Mouse (Mus musculus) limb, embryonic 11.5 days (tissue): ENCODE data around the gene Rdh19. TPM values are rescaled to one million over a fixed set of nuclear protein-coding genes. Genes with fewer than 3 reads are reported as not detected.
"Not testable (repeated sequence)": the region's sequence is repeated elsewhere in the genome, so short reads cannot be mapped to it uniquely, and the experiment has no call there.

ENCODE experiments used
- ATAC-seq: fragments of 200-750 bp; cut with Nextera tagmentation; 2 replicates; pipeline ENCODE4 v1.8.0; 2017; ENCODE audit warnings: low read depth; ENCODE audit not compliant: insufficient number of reproducible peaks, low FRiP score, low TSS enrichment
- DNase-seq: peaks from one replicate; pipeline ENCODE4 v3.0.0-alpha.2; 2015; ENCODE audit warnings: low spot score
- H3K27ac ChIP-seq: fragments of 300-500 bp; sonication (generic); replicated peaks from 2 replicates; pipeline ENCODE4 v1.5.1; 2014; ENCODE audit warnings: low read depth, mild to moderate bottlenecking, low read length
- H3K27me3 ChIP-seq: fragments of 300-500 bp; sonication (generic); 2 replicates; pipeline ENCODE4 v1.6.1; 2014; ENCODE audit warnings: mild to moderate bottlenecking, low read length, mixed read lengths; ENCODE audit not compliant: control insufficient read depth, insufficient read depth
- H3K36me3 ChIP-seq: fragments of 300-500 bp; sonication (generic); 2 replicates; pipeline ENCODE4 v1.6.1; 2014; ENCODE audit warnings: mild to moderate bottlenecking, low read length, moderate library complexity, mixed read lengths; ENCODE audit not compliant: control insufficient read depth, insufficient read depth
- H3K4me1 ChIP-seq: fragments of 300-500 bp; sonication (generic); 2 replicates; pipeline ENCODE4 v1.6.1; 2014; ENCODE audit warnings: low read length, mixed read lengths; ENCODE audit not compliant: control insufficient read depth, insufficient read depth
- H3K4me2 ChIP-seq: fragments of 300-500 bp; sonication (generic); 2 replicates; pipeline ENCODE4 v1.6.1; 2014; ENCODE audit warnings: low read depth, mild to moderate bottlenecking, moderate library complexity; ENCODE audit not compliant: severe bottlenecking
- H3K4me3 ChIP-seq: fragments of 300-500 bp; sonication (generic); 2 replicates; pipeline ENCODE4 v1.5.1; 2014; ENCODE audit warnings: low read depth, low read length
- H3K9ac ChIP-seq: fragments of 300-500 bp; sonication (generic); 2 replicates; pipeline ENCODE4 v1.6.1; 2014; ENCODE audit warnings: mild to moderate bottlenecking, low read length
- H3K9me3 ChIP-seq: fragments of 300-500 bp; sonication (generic); 2 replicates; pipeline ENCODE4 v1.6.1; 2016; ENCODE audit warnings: low read length; ENCODE audit not compliant: control insufficient read depth
- WGBS: fragments of 180-500 bp; shearing (Covaris S2); extraction: QIAGEN DNeasy Blood & Tissue Kit; methylation state at CpG from one replicate; pipeline ENCODE4 v1.1.7; 2014; 5-methylcytosine and 5-hydroxymethylcytosine counted together
- polyA plus RNA-seq: library from polyadenylated mRNA; unstranded; fragments of >200 nt; fragmentation: Nextera tagmentation; extraction: Ambion mirVana; gene quantifications from 2 replicates; pipeline ENCODE4 v1.2.1, GENCODE M21; 2014

Rdh19 gene
- polyA plus RNA-seq, 1 experiment from 2014 or later: not detected

DNA sequence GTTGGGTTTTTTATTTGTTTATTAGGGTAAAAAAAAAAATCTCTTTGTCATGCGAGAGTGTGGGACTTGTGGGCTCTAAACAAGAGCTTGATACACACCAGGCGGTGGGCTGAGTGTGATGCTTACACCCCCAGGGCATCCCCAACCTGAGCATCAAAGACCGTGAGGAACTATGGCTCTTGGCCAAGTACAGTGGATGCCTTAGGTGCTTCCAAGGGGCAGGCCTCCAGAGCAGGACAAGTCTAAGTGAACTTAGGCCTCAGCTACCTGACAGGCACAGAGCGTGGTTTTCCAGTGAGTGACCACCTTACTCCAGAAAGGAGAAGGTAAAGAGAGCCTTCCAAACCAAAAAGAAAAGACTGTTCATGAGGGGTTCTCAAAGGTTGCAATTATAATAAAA lies 37.2 kb downstream of the Rdh19 start:
- H3K4me2 ChIP-seq: no peak overlapping the region
- ATAC-seq: no peak
- H3K9me3 ChIP-seq: no peaks in the 10 kb centered on the region
- H3K27ac ChIP-seq: no peak overlapping the region
- H3K36me3 ChIP-seq: no peaks in the 10 kb centered on the region
- no peaks in the 10 kb centered on the region for H3K27me3 ChIP-seq
- no peak for DNase-seq
- H3K9ac ChIP-seq: no peak overlapping the region
- H3K4me1 ChIP-seq: no peaks in the 10 kb centered on the region
- WGBS: 82% methylated on average over 4 of the region's 4 CpGs
- H3K4me3 ChIP-seq: no peak overlapping the region

DNA sequence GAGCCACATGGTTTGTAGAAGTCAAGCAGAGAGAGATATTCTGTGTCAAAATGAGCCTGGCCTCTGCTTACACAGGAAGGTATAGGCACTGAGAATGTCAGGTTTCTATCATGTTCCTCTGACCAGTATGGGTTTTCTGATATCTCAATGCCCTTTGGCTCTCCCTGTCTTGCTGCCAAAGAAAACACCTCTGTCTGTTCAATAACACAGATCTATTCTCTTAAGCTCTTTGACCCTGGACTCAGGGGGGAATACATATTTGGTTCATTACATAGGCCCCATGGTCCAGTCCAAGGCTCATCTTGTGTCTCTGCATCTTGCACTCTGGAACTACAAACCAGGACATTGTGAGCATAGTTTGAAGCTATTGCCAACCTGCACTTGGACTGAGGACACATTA lies 38.9 kb downstream of the Rdh19 start, which contains the start of gene Rdh7:
TSS of gene Rdh7 (minus strand) at position 213 of the 400 bp plus-strand sequence.
- H3K27ac ChIP-seq: no peak within 1 kb of the TSS
- H3K4me3 ChIP-seq: no peak within 1 kb of the TSS
- no peaks in the 10 kb centered on the region for H3K27me3 ChIP-seq
- H3K36me3 ChIP-seq: no peaks in the 10 kb centered on the region
- ATAC-seq: no peak
- H3K9ac ChIP-seq: no peak within 1 kb of the TSS
- H3K9me3 ChIP-seq: no peaks in the 10 kb centered on the region
- H3K4me2 ChIP-seq: no peak within 1 kb of the TSS
- H3K4me1 ChIP-seq: no peaks in the 10 kb centered on the region
- DNase-seq: no peak

DNA sequence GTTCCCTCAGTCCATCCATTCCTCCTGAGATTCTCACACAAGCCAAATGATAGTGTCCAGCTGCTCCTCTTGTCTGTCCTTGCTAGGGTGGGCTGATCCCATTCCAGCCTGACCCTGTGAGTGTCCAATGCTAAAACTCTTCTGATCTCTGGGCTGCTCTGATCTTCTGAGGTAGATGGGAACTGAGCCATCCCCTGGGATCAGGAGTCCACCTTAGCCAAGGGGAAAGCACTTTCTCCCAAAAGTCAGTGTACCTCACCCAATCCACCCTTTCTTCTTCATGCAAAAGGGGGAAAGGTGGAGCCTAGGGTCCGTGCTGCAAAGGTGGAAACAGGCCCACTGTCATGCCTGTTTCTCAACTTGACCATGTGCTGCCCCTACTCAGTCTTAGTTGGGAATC lies 41.8 kb downstream of the Rdh19 start:
- no peaks in the 10 kb centered on the region for H3K4me1 ChIP-seq
- H3K4me2 ChIP-seq: no peak overlapping the region
- DNase-seq (no peak), ATAC-seq (no peak)
- H3K9ac ChIP-seq: no peak overlapping the region
- H3K27me3 ChIP-seq: no peaks in the 10 kb centered on the region
- WGBS: 83% methylated on average over 1 of the region's 1 CpGs
- H3K36me3 ChIP-seq: no peaks in the 10 kb centered on the region
- no peak overlapping the region for H3K27ac ChIP-seq
- H3K4me3 ChIP-seq: no peak overlapping the region
- H3K9me3 ChIP-seq: no peaks in the 10 kb centered on the region

DNA sequence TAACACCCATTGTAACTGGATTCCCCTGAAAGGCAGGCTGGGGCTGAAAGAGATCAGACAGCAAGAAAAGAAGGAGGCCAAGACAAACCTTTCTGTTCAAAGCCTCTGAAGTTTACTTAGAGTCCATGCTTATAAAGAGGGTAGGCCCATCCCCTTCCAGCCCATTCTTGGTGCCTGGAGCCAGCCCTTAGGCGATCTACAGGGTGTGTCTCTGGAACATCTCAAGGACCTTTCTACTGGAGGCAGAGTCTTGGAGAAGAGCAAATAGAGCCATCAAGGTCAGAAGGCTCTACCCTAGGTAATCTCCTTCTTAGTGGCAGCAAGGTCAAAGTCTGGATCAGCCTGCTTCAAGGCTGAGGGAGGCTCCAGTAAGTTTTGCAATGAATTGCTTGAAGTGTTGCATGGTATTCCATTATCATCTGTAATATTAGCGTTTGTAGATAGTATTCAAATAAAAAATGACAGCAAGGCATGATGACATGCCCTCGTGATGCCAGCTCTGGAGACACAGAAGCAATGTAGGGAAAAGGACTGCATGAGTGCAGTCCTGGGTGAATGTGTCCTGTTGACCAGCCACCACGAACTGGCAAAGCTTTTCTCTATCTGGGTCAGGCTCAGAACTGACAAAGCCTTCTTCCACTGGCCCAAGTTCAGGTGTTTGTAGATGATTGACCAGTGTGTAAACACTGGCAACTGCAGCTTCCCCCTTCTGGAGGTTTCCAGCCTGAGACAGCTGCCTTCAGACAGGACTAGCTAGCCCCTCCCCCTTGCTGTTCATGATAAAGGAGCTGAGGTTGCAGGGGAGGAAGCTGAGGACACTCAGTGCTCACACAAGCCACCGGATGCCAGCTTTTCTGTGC lies 43.7 kb downstream of the Rdh19 start:
- not testable (repeated sequence) for H3K27me3 ChIP-seq, H3K9ac ChIP-seq, H3K4me1 ChIP-seq, ATAC-seq, H3K4me2 ChIP-seq, H3K4me3 ChIP-seq, DNase-seq, H3K36me3 ChIP-seq, H3K27ac ChIP-seq, H3K9me3 ChIP-seq
- WGBS: 70% methylated on average over 5 of the region's 5 CpGs

DNA sequence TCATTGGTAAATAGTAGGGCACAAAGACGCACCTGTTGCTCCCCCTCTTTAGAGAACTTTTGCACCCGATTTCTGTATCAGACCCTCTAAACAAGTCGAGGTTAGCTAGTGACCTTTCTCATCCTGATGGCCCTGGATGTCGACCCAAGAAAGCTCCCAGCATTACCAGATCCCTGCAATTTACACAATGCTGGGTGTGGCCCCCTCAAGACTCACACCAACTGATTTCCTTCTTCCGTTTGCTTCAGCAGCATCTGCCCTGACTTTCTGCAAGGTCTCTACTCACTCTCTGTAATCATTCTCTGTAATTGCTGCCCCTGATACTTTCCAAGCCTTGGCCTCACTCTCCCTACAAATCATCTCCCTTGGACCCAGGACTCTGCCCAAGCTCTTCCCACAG lies 47.0 kb downstream of the Rdh19 start:
- no peaks in the 10 kb centered on the region for H3K9me3 ChIP-seq
- H3K4me2 ChIP-seq: no peak overlapping the region
- H3K9ac ChIP-seq: no peak overlapping the region
- no peak for DNase-seq
- 62% methylated on average over 5 of the region's 5 CpGs for WGBS
- no peak overlapping the region for H3K27ac ChIP-seq
- H3K4me1 ChIP-seq: no peaks in the 10 kb centered on the region
- H3K27me3 ChIP-seq: no peaks in the 10 kb centered on the region
- H3K4me3 ChIP-seq: no peak overlapping the region
- no peaks in the 10 kb centered on the region for H3K36me3 ChIP-seq
- ATAC-seq: no peak

DNA sequence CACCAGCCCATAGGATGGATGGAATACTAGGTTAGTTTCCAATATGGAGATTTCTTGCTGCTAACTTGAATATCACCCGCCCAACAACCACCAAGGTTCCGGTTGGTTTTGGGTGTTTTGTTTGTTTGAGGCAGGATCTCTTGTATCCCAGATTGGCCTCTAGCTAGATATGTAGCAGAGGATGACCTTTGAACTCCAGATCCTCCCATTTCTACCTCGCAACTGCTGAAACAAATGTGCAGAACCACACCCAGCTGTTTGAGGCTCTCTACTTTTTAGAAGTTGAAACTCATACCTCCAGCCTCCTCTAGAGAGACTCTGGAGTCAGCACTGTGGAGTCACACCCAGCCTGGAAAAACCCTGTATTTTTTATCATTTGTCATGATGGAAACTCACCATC lies 47.8 kb downstream of the Rdh19 start:
- H3K4me1 ChIP-seq: no peaks in the 10 kb centered on the region
- no peak for DNase-seq
- H3K27ac ChIP-seq: no peak overlapping the region
- no peak overlapping the region for H3K4me3 ChIP-seq
- no peak overlapping the region for H3K9ac ChIP-seq
- no peaks in the 10 kb centered on the region for H3K9me3 ChIP-seq
- ATAC-seq: no peak
- WGBS: 82% methylated on average over 3 of the region's 3 CpGs
- H3K4me2 ChIP-seq: no peak overlapping the region
- no peaks in the 10 kb centered on the region for H3K36me3 ChIP-seq
- no peaks in the 10 kb centered on the region for H3K27me3 ChIP-seq

DNA sequence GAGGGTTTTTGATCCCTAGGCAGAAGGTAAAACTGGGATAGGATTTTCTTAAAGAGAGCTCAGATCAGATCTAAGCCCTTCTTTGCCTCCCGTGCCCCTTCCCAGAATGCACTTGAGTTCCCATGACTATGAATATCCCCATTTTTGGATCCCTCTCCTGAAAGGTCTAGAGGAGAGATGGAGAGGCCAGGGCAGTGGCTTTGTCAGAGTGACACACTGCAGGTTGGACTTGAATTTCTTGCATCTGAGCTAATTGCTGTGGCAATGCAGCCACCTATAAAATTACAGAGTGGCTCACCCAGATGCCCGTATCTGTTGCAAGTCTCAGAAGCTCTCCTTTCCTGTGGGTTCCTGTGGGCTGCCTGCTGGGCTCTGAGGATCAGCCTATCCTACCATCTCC lies 48.5 kb downstream of the Rdh19 start, which contains the start of gene Sdr9c7:
TSS of gene Sdr9c7 (plus strand) at position 301 of the 400 bp plus-strand sequence.
- ATAC-seq (no peak), DNase-seq (no peak)
- no peaks in the 10 kb centered on the region for H3K27me3 ChIP-seq
- 81% methylated on average over 2 of the region's 2 CpGs for WGBS
- no peak within 1 kb of the TSS for H3K9ac ChIP-seq
- no peak within 1 kb of the TSS for H3K4me2 ChIP-seq
- no peaks in the 10 kb centered on the region for H3K4me1 ChIP-seq
- no peaks in the 10 kb centered on the region for H3K36me3 ChIP-seq
- no peak within 1 kb of the TSS for H3K27ac ChIP-seq
- no peak within 1 kb of the TSS for H3K4me3 ChIP-seq
- no peaks in the 10 kb centered on the region for H3K9me3 ChIP-seq

DNA sequence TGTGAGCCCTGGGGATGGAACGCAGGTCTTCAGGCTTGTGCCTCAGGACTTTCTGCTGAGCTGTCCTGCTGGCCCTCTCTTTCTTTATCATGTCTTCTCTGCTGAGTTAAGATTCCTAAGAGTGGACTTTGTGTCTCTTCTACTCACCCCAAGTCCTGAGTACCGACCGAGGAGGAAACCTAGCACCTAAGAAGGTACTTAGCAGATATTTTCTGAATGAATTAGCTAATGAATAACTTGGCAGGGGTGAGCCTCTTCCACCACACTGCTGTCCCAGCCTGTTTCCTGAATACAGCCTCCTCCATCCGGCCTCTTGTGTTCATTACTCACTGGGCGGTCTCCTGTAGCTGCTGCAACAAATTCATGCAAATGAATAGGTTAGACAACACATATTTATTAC lies 50.1 kb downstream of the Rdh19 start:
- WGBS: 78% methylated on average over 5 of the region's 5 CpGs
- Histone ChIP-seq H3K36me3 (no peaks in the 10 kb centered on the region), H3K4me2 (no peak overlapping the region), H3K27me3 (no peaks in the 10 kb centered on the region), H3K4me1 (no peaks in the 10 kb centered on the region), H3K9ac (no peak overlapping the region), H3K4me3 (no peak overlapping the region), H3K9me3 (no peaks in the 10 kb centered on the region), H3K27ac (no peak overlapping the region)
- no peak for ATAC-seq
- no peak for DNase-seq

DNA sequence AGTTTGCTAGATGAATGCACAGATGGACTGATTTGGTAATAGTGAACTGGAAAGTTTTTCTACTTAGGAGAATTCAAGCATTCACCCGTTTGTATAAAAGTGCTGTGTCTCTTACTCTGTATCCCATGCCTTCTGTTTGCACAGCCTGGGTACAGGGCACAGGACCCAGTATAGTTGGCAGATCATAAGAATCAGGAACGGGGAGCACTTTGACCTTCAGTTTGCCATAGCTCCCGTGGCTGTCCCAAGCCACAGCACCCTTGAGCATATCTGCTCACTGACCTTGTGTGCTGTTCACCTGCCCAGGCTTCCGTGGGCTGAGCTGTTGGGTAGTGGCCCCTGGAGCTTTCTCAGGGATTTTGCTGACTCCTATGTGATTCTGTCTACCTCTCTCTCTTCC lies 52.0 kb downstream of the Rdh19 start:
- ATAC-seq: no peak

More for the DNA sequence above, 52.0 kb downstream of the Rdh19 start:
- Histone ChIP-seq H3K27me3 (no peaks in the 10 kb centered on the region), H3K4me2 (no peak overlapping the region), H3K9ac (no peak overlapping the region), H3K9me3 (no peaks in the 10 kb centered on the region), H3K36me3 (no peaks in the 10 kb centered on the region), H3K27ac (no peak overlapping the region), H3K4me3 (no peak overlapping the region), H3K4me1 (no peaks in the 10 kb centered on the region)
- 90% methylated on average over 4 of the region's 4 CpGs for WGBS
- DNase-seq: no peak
